Mouse (Mus musculus) c-Kit-positive CD71-positive TER-119-positive erythroid progenitor cells, embryonic 14.5 days (primary cell): ENCODE results near the gene Rgs9bp.

Experiments used
- DNase-seq: peaks from one replicate; pipeline ENCODE4 v3.0.0-alpha.2; 2013; ENCODE audit warnings: low spot score

The Rgs9bp gene

GRCm38 (mm10) chr7:35585191-35586054, at the start of gene Rgs9bp:
TSS of gene Rgs9bp (minus strand) at chr7:35585582.
- DNase-seq = no peak

DNA sequence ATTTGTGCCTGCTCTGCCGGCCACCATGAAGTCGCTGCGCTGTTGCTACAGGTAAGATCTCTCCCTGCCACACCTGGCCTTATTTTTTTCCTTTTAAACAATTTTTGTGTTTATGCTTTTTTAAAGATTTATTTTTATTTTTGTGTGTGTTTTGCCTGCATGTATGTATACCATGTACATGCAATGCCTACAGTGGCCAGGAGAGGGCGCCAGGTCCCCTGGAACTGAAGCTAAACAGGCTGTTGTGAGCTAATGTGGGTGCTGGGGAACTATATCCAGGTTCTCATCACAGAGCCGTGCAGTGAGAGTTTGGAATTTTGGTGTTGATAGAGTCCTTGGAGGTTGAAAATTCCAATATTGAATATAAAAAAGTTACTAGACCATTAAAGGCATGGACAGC, 43.1 kb upstream of the Rgs9bp start:
- peak; percentile 58 for DNase-seq

- DNase-seq = no peak
Observed at GRCm38 (mm10) chr7:35627371-35627770, 42.0 kb upstream of the Rgs9bp start.

DNA sequence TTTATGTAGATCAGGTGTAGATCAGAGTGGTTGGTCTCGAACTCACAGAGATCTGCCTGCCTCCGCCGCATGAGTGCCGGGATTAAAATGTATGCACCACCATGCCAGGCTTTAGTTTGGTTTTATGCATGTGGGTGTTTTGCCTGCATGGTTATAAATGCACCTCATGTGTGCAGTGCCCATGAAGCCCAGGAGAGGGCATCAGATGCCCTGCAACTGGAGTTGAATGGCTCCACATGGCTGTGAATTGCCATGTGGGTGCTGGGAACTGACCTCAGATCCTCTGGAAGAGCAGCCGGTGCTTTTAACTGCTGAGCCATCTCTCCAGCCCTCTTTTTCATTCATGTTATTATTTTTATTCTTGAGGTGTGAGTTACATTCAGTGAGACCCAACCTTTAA, 40.7 kb upstream of the Rgs9bp start:
- no peak for DNase-seq

DNA sequence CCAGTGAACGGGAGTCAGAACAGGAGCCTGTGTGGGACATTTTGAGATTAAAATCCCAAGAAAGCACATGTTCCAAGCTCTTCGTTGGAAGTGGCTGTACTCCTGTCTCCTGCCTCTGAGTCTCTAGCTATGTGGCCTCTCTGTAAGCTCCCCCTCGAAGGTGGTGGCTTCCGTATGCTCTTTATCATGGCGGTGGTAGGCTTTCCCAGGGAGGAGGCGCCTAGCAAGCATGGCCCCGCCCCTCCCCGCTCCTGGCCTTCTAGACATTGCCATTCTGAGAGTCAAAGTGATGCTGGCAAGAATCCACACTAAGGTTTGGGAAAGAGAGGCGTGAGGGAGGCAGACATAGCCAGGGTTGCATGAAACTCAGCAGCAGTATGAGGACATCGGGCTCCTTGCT, 37.2 kb upstream of the Rgs9bp start:
- DNase-seq = no peak

GRCm38 (mm10) chr7:35617513-35617912, 32.1 kb upstream of the Rgs9bp start:
- no peak for DNase-seq

- DNase-seq = no peak
Observed at GRCm38 (mm10) chr7:35609245-35609644, 23.9 kb upstream of the Rgs9bp start.

GRCm38 (mm10) chr7:35606816-35607215, 21.4 kb upstream of the Rgs9bp start:
- no peak for DNase-seq

GRCm38 (mm10) chr7:35602766-35603165, 17.4 kb upstream of the Rgs9bp start:
- no peak for DNase-seq

DNA sequence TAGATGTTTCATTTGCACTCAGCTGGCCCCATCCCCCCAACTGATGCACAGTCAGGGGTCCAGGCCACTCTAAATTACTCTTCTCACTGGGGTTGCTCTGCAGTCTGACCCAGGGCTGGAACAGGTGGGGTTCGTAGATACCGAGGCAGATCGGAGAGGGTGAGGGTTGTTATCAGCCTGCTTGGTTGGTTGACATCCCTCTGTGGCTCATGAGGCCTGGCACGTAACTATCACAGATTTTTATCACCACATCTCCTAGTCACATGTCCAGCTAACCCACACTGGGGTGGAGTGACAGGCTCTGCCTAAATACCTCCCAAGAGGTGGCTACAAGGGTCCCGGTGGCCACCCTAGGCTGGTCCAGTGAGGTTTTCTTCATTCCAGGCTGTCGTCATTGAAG, 15.7 kb upstream of the Rgs9bp start:
- peak; percentile 47 for DNase-seq

- DNase-seq = no peak
Observed at GRCm38 (mm10) chr7:35600031-35600430, 14.6 kb upstream of the Rgs9bp start.

DNA sequence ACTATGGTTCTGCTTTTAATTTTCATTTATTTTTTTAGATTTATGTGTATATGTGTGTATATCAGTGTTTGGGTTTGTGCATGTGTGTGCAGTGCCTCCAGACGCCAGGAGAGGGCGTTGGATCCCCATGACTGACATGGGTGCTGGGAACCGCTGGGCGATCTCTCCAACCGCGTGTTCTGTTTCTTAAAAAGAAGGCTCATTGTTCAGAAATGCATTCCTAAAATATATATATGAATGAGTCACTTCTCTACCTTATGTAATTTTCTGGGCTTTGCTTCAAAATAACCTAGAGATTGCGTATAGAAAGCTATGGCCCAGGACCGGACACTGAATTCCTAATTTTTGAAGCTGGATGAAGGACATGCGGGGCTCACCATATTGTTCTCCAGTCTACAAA, 14.1 kb upstream of the Rgs9bp start:
- DNase-seq = no peak

DNA sequence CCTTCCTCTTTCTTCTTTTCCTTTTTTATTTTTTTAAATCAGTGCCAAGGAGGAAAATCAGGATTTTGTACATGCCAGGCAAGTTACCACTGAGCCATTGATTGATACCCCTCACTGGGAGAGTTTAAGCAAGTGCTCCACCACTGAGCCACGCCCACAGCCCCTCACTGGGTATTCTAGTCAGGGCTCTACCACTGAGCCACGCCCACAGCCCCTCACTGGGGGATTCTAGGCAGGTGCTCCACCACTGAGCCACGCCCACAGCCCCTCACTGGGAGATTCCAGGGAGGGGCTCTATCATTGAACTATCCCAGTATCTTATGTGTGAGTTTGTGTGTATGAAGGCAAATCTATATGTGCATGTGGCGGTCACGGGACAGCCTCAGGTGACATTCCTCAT, 8.9 kb upstream of the Rgs9bp start:
- no peak for DNase-seq

- no peak for DNase-seq
Observed at GRCm38 (mm10) chr7:35590731-35591191, 5.4 kb upstream of the Rgs9bp start.

GRCm38 (mm10) chr7:35589485-35589884, 4.1 kb upstream of the Rgs9bp start:
- DNase-seq = no peak

DNA sequence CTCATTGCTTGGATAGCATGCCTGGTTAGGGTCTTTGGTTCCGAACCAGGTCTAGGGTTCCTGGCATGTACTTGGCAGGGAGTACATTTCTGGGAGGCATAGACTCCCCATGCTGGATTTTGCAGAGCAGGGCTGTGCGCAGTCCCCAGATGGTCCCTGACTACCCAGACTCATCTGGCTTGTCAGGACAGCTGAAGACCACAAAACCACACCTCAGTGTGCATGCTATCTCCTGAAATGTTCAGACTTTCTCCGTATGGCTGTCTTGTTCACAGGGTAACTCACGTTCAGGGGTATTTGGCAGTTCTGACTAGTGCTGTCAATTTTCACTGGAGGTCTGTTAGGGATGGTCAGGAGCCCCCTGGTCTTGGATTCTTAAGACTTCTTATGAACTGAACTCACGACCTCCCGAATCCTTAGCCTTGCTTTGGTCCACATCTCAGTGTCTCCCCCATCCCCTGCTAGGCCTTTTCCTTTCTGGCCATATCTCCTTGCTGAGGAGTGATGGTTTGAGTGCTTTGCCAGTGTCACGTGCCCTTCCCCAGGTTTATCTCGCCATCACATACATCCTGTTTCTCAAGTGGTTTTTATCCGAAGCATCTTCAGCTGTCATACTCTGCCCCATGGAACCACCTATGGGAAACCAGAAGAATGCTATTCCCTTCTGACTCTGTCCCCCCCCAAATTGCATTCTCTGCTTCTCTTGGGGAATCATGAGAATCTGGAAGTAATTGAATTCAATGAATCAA, 3.5 kb upstream of the Rgs9bp start:
- DNase-seq = no peak

- no peak for DNase-seq
Observed at GRCm38 (mm10) chr7:35587728-35588127, 2.3 kb upstream of the Rgs9bp start.

GRCm38 (mm10) chr7:35586906-35587445, 1.6 kb upstream of the Rgs9bp start:
- DNase-seq = no peak

DNA sequence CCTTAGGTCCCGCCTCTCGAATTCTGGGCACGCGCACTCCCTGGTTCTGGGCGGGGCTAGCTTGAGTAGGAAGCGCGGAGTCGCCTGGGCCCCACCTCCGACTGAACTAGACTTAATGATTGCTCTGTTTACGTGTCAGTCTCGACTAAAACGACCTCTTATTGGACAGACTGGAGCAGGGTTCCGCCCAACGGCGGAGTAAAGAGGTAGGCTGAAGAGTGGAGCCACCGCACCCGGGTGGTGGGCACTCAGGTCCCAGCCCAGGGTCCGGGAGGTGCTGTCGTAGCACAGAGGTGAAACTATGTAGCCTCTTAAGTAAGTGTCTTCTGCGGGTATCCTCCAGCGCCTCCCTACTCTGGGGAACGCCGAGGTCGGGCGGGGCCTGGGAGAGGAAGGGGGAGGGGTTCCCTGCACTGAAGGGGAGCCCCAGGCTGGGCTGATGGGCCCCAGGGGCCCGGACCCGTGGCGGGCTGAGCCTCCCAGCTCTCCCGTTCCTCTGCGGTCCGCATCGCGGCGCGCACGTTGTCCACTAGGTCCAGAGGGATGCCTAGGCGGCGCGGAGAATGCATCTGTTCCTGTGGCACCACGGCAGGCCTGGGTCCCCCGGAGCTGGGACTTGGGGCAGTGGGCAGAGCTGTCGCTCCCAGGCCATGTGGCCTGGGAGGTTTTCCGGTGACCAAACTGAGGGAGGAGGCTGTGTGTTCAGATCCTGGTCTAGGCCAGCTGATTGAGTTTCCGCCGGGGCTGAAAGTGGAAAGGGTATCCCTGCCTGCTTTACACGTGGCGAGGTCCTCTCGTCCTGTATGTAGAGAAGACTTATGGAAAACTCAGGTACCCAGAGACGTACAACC, 898 bp upstream of the Rgs9bp start, which contains the start of gene Ankrd27:
Ankrd27 (plus strand) TSS at position 190 of the 851 bp plus-strand sequence.
- peak; percentile 96 for DNase-seq

DNA sequence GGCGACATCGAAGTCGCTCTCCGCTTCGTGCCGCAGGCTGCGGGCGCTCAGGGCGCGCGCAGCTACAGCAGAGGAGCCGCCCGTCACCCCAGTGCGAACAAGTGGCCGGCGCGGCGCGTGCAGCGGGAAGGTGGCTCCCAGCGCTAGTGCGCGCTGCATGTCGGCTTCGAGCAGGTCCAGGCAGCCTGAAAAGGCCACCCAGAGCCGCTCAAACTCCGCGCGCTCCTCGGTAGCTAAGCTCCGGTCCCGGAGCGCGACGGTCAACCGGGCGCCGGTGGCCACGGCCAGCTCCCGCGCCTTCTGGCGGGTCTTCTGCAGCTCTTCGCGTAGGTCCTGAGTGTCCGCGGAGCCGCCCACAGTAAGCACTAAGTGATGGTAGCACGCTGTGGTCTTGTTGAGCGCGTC, 594 bp downstream of the Rgs9bp start:
- no peak for DNase-seq

DNA sequence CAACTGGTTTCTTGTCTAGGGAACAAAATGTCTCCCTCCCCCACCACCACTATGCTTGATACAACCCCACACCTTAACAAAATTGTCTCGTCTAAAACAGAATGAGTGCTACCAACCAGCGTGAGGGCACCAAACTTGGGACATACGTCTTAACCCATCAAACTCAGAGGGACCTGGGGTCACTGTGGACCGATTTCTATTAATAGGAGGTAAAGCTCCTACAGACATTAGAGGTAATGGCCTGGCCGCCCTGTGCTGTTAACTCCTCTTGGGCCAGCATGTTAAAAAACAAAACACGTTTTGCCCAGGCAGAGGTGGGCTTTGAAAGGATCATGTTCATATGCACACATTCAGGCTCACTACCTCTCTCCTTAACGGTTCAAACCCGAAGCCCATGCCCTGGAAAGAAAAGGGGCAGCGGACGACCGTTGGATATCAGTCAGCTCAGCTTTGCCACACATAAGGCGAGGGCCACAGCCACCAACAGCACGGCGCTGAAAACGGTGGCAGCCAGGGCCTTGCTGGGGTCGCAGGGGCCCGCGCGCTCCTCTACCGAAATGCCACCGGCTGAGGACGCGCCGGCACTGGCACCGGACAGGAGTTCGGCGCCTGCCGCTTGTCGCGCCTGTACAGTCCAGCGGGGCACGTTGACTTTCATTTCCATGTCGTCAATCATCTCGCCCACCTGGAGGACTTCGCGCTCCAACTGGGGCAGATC, 1.2 kb downstream of the Rgs9bp start:
- DNase-seq = no peak
